25 mouse cellular contexts compared by ENCODE assay signal in the genomic region with DNA sequence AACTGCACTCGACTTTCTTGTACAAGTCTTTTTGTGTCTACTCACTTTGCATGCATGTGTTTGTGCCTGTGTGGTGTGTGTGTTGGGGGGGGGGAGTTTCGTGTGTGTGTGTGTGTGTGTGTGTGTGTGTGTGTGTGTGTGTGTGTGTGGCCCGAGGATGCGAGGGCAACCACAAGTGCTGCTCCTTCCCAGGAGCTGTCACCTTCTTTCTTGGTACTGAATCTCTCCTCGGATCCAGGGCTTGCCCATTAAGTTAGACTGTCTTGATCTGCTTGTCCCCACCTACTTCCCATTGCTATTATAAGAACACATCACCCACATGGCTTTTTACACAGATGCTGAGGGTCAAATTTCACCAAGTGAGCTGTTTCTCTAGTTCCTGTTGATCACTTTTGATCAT. TPM values are rescaled to one million over a fixed set of nuclear protein-coding genes. Genes with fewer than 3 reads are reported as not detected.
A peak's percentile ranks its signal among the peaks of the same experiment; 100 is the strongest.
DNase-seq lines count a peak whose midpoint lies in the region; ATAC-seq and TF ChIP-seq lines count a peak whose summit lies in the region.
"Had no signal": no experiment of that assay in that cellular context is flagged by ENCODE, and none has a peak within 500 bp of the region (broad histone marks: within the 10 kb centered on the region; RNA-seq: fewer than 3 reads in every experiment).

No protein-coding gene starts in this region.

- peak; percentile 48 for DNase-seq in heart, adult 11 months
- peak; percentile 79 for DNase-seq in 416B (ENCODE audit: low read depth)
- peak; percentile 30 for DNase-seq in CH12.LX (ENCODE audit: extremely low read depth)
- DNase-seq in lung, postnatal 36 days = no peak
- DNase-seq in liver, embryonic 11.5 days (ENCODE audit: low spot score) = no peak
- DNase-seq in adrenal gland, postnatal 4 days (ENCODE audit: low spot score in 2 of 2) = no peak
- DNase-seq: adrenal gland, postnatal 25 days; cerebellum, adult 11-12 months; cerebellum, postnatal 10 days; kidney, postnatal 36 days; liver, embryonic 13.5 days; lung, adult 2 months; lung, postnatal 4 days; right cerebral cortex, postnatal 14 days; thymus, adult 2 months had no signal

- TF ChIP-seq RAD21 in CH12.LX (IDR thresholded peaks at IDR 0.05; ENCODE audit: low read depth, low read length) = no peak

- no peaks in the 10 kb centered on the region for H3K36me3 ChIP-seq in heart, embryonic 11.5 days (ENCODE audit: control insufficient read depth, insufficient read depth, low read length)
- H3K36me3 ChIP-seq in CH12.LX (replicated peaks in 1 of 2; ENCODE audit: control insufficient read depth in 1 of 2, insufficient read depth in 1 of 2, low read length in 1 of 2) (no peaks in the 10 kb centered on the region), myocyte (ENCODE audit: control insufficient read depth, insufficient read depth) (no peaks in the 10 kb centered on the region)
- no peaks in the 10 kb centered on the region for H3K36me3 ChIP-seq in liver, embryonic 11.5 days (ENCODE audit: control insufficient read depth, insufficient read depth, low read length)
- H3K36me3 ChIP-seq: forebrain, embryonic 12.5 days; heart, embryonic 10.5 days; hindbrain, embryonic 10.5 days; limb, embryonic 13.5 days; liver, embryonic 13.5 days had no signal

- H3K4me2 ChIP-seq in heart, embryonic 11.5 days = no peak overlapping the region
- H3K4me2 ChIP-seq in CH12.LX (ENCODE audit: insufficient read depth, low read depth, poor library complexity, severe bottlenecking) (no peak overlapping the region), myocyte (ENCODE audit: low read depth) (peak overlapping the region; percentile 3)
- H3K4me2 ChIP-seq in liver, embryonic 11.5 days = no peak overlapping the region
- H3K4me2 ChIP-seq: forebrain, embryonic 12.5 days; limb, embryonic 13.5 days; liver, embryonic 13.5 days had no signal

- dilution Hi-C loops in CH12.LX (cut with MboI; ENCODE audit: extremely low pct_ligation_motif_present, extremely low pct_unique_long_range_greater_than_20kb, low sequenced_read_pairs) = no loop called here

- no peaks in the 10 kb centered on the region for H3K27me3 ChIP-seq in heart, embryonic 11.5 days (ENCODE audit: control insufficient read depth, insufficient read depth, low read length)
- H3K27me3 ChIP-seq in CH12.LX (replicated peaks) (no peaks in the 10 kb centered on the region), myocyte (ENCODE audit: control insufficient read depth, insufficient read depth, insufficient read length) (no peaks in the 10 kb centered on the region)
- no peaks in the 10 kb centered on the region for H3K27me3 ChIP-seq in liver, embryonic 11.5 days (replicated peaks; ENCODE audit: control insufficient read depth, insufficient read depth, low read length)
- H3K27me3 ChIP-seq: forebrain, embryonic 12.5 days; limb, embryonic 13.5 days; liver, embryonic 13.5 days had no signal

- H3K79me2 ChIP-seq in CH12.LX (replicated peaks; ENCODE audit: control insufficient read depth, extremely low read depth, insufficient read depth, poor library complexity, severe bottlenecking) = no peaks in the 10 kb centered on the region
- H3K79me2 ChIP-seq in myocyte (ENCODE audit: control insufficient read depth, insufficient read depth) = no peaks in the 10 kb centered on the region

- TF ChIP-seq EP300 in CH12.LX (IDR thresholded peaks at IDR 0.05; ENCODE audit: low read length) = no peak

- no peaks in the 10 kb centered on the region for H3K9me3 ChIP-seq in heart, embryonic 11.5 days (replicated peaks; ENCODE audit: control insufficient read depth, low read length)
- H3K9me3 ChIP-seq in CH12.LX (replicated peaks; ENCODE audit: low read length) = no peaks in the 10 kb centered on the region
- no peaks in the 10 kb centered on the region for H3K9me3 ChIP-seq in liver, embryonic 11.5 days (ENCODE audit: control insufficient read depth, low read length)
- H3K9me3 ChIP-seq: forebrain, embryonic 12.5 days; heart, embryonic 10.5 days; hindbrain, embryonic 10.5 days; limb, embryonic 13.5 days; liver, embryonic 13.5 days had no signal

- no peak for TF ChIP-seq CTCF in CH12.LX (conservative IDR thresholded peaks at IDR 0.05 in 1 of 2, IDR thresholded peaks at IDR 0.05 in 1 of 2; ENCODE audit: low read depth in 2 of 2, low read length in 2 of 2)

- ATAC-seq in heart, embryonic 11.5 days (replicated peaks; ENCODE audit: insufficient number of reproducible peaks, low FRiP score, low TSS enrichment) = no peak
- ATAC-seq in liver, embryonic 11.5 days (replicated peaks; ENCODE audit: low FRiP score) = no peak
- ATAC-seq: hindbrain, embryonic 16.5 days; intestine, postnatal 0 days; midbrain, embryonic 16.5 days had no signal

- no peak overlapping the region for H3K27ac ChIP-seq in heart, embryonic 11.5 days (ENCODE audit: low read depth, low read length)
- H3K27ac ChIP-seq in CH12.LX (ENCODE audit: insufficient read depth, low read depth) = no peak overlapping the region
- H3K27ac ChIP-seq in liver, embryonic 11.5 days (ENCODE audit: low read depth, low read length) = no peak overlapping the region
- H3K27ac ChIP-seq: forebrain, embryonic 12.5 days; heart, embryonic 10.5 days; hindbrain, embryonic 10.5 days; limb, embryonic 13.5 days; liver, embryonic 13.5 days; stomach, postnatal 0 days had no signal

- no peak overlapping the region for H3ac ChIP-seq in myocyte (ENCODE audit: control insufficient read depth, insufficient read length)

- in situ Hi-C loops in CH12.LX (cut with MboI; ENCODE audit: low pct_ligation_motif_present, low pct_unique_long_range_greater_than_20kb, low sequenced_read_pairs) = no loop called here

- TF ChIP-seq POLR2A in CH12.LX (IDR thresholded peaks at IDR 0.05; ENCODE audit: low read depth, low read length) = no peak
- no peak for TF ChIP-seq POLR2A in myocyte (IDR thresholded peaks at IDR 0.05; ENCODE audit: insufficient read length, low read depth)

- no peak overlapping the region for H3K9ac ChIP-seq in heart, embryonic 11.5 days (ENCODE audit: low read depth, low read length)
- no peak overlapping the region for H3K9ac ChIP-seq in CH12.LX (ENCODE audit: insufficient read depth, low read depth)
- no peak overlapping the region for H3K9ac ChIP-seq in liver, embryonic 11.5 days (ENCODE audit: low read depth, low read length)
- H3K9ac ChIP-seq: forebrain, embryonic 12.5 days; limb, embryonic 13.5 days; liver, embryonic 13.5 days had no signal

- WGBS in heart, embryonic 11.5 days (ENCODE audit: insufficient replicate concordance) = 68% methylated on average over 5 of the region's 5 CpGs
- 57% methylated on average over 5 of the region's 5 CpGs for WGBS in liver, embryonic 11.5 days

- H3K4me1 ChIP-seq in heart, embryonic 11.5 days (ENCODE audit: control insufficient read depth, insufficient read depth, low read length) = no peaks in the 10 kb centered on the region
- H3K4me1 ChIP-seq in CH12.LX (ENCODE audit: control insufficient read depth in 1 of 2, insufficient read depth in 2 of 2) = peaks cover 8 to 58% of the 10 kb centered on the region in 2 experiments
- H3K4me1 ChIP-seq in liver, embryonic 11.5 days (replicated peaks; ENCODE audit: control insufficient read depth, insufficient read depth, low read length) = no peaks in the 10 kb centered on the region
- H3K4me1 ChIP-seq: hindbrain, embryonic 10.5 days; liver, embryonic 13.5 days had no signal

- H3K4me3 ChIP-seq in heart, embryonic 11.5 days (ENCODE audit: low read depth, low read length) = no peak overlapping the region
- H3K4me3 ChIP-seq in CH12.LX (replicated peaks in 1 of 3; ENCODE audit: low read depth in 2 of 3, low read length in 2 of 3, poor library complexity in 1 of 3) = no peak overlapping the region
- no peak overlapping the region for H3K4me3 ChIP-seq in myocyte
- H3K4me3 ChIP-seq in liver, embryonic 11.5 days (ENCODE audit: low read depth, low read length) = no peak overlapping the region
- H3K4me3 ChIP-seq: forebrain, embryonic 12.5 days; heart, embryonic 10.5 days; hindbrain, embryonic 10.5 days; limb, embryonic 13.5 days; liver, embryonic 13.5 days had no signal

TF ChIP-seq in CH12.LX, 34 proteins besides CTCF, POLR2A, EP300 and RAD21:
- no peak for TF ChIP-seq TCF12 (IDR thresholded peaks at IDR 0.05; ENCODE audit: low read depth, low read length)
TF ChIP-seq in CH12.LX: peak in this region for 0.

TF ChIP-seq in myocyte, 11 proteins besides CTCF, POLR2A, EP300 and RAD21:
- TF ChIP-seq MYOD1 (IDR thresholded peaks at IDR 0.05; ENCODE audit: control insufficient read depth in 1 of 3, insufficient read length in 2 of 3, low read depth in 2 of 3) (peak in 1 of 3 experiments; percentile 19), POLR2AphosphoS2 (IDR thresholded peaks at IDR 0.05; ENCODE audit: insufficient read length, low read depth) (no peak)

RNA-seq across cellular contexts. Expression of a gene that starts 45.1 kb away (rescaled TPM):
- 85.0 and 96.3 TPM in 2 replicates for polyA plus RNA-seq in heart, embryonic 11.5 days (2014; fragmentation: Nextera tagmentation; extraction: Ambion mirVana)
- 7.5 and 8.5 TPM in 2 replicates for total RNA-seq in CH12.LX (2012; rRNA removed)
- 25.8 and 29.1 TPM in 2 replicates for total RNA-seq in CH12.LX (2014; rRNA removed)
- polyA plus RNA-seq in CH12.LX (2012; ENCODE audit: insufficient read length, low read depth) = 33.4 and 37.8 TPM in 2 replicates
- 64.0 TPM for polyA plus RNA-seq in myocyte (2012; fragmentation: generic; extraction: Trizol)
- polyA plus RNA-seq in liver, embryonic 11.5 days (2014; fragmentation: Nextera tagmentation; extraction: Ambion mirVana) = 72.6 and 75.2 TPM in 2 replicates
- total RNA-seq in adrenal gland, postnatal 4 days (2021) = 10 to 100 TPM; 81.9 to 88.0 TPM

Comparison
In these comparisons a context has a peak if more than half of its experiments do, and no peak if none do; other contexts are left out.
1. DNase-seq: peak in heart, adult 11 months (single experiment), 416B (single experiment) and CH12.LX (single experiment); none in lung, postnatal 36 days (single experiment), liver, embryonic 11.5 days (single experiment) and adrenal gland, postnatal 4 days (0 of 2).